Mouse (Mus musculus) liver, embryonic 14.5 days (tissue): ENCODE measurements around the gene Srgap1.

Source experiments
- CTCF ChIP-seq: IDR thresholded peaks from 2 replicates; pipeline ENCODE4 v1.5.1; 2016; ENCODE audit warnings: antibody characterized with exemption, low read depth, control low read depth
- EP300 ChIP-seq: IDR thresholded peaks from 2 replicates; pipeline ENCODE4 v1.6.1; 2016; ENCODE audit warnings: antibody characterized with exemption, low read depth

- no peak for TF ChIP-seq CTCF
- no peak for TF ChIP-seq EP300
Observed at GRCm38 (mm10) chr10:121781159-121781558, 266.0 kb downstream of the Srgap1 start.
